Mouse (Mus musculus) telencephalon, adult 2 months (tissue): ENCODE results near the gene Creg1.
"Not testable (repeated sequence)": the region's sequence is repeated elsewhere in the genome, so short reads cannot be mapped to it uniquely, and the experiment has no call there.

Source experiments
- DNase-seq: peaks from one replicate; pipeline ENCODE4 v3.0.0-alpha.2; 2011; ENCODE audit warnings: low read depth, low spot score

The Creg1 gene

DNA sequence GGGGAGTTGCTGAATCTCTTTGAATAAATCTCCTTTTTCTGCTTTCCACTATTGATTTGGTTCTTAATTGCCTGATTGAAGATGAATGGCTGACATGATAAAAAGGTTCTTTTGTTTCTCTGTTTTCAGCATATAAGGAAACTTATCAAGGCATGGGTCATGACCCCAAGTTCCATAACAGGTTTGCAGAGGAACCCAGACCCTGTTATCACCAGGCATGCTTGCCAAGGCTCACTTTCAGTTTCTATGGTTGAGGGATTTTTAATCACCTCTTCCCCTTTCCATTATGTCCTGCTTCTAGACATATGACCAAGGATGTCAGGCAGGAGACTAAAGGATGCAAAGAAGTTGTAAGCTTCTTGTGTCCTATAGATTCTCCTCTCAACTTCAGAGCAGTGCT, 12.4 kb upstream of the Creg1 start:
- DNase-seq, result no peak

DNA sequence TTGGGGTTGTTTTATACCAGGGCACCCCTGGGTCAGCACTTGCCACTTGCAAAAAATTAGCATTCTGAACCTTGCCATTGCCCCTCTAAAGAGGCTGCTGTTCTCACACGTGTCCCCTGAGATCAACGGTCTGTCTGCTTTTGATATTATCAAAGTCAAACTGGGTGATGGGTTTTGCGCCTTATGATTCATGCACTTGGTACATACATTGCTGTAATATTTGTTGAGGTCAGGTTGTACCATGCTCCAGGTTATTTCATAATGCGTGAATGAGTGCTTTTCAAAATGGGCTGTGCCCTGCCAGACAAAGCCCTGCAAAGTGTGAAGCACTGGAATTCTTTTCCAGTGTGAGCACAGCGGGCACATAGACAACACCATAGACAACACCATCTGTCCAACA, 11.7 kb upstream of the Creg1 start:
- no peak for DNase-seq

DNA sequence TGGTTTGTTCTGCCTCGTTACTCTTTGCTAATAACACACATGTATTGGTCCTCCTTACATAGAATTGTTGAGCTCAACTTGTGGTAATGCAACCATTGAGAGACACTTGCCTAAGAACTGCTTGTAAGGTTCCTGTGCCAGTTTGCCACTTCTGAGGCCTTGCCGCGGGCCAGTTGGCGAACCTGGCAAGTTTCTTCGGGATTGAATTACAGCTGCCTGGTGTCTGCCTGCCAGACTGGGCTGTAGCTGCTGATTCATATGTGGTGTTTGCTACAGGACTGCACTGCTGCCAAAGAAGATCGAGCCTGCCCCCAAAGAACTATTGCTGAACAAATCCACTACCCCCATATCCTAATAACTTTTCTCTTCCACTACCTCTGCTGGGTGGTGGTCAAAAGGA, 9.3 kb upstream of the Creg1 start:
- DNase-seq, result no peak

DNA sequence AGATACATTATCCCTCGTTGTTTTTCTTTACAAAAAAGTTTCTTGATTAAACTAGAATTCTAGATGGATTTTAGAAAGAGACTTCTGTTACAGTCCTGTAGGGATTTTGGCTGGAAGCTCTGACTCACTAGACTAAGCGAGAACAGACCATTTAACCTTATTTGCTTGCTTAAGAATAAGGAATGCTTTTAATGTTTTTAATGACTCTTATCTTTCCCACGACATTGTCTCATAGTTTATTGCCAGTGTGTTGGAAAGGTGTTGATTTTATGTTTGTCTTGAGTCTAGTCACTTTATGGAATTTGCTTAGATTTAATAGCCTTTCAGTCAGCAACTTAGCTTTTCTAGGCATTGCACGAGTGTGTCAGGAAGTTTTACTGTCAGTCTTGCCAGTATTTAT, 8.4 kb upstream of the Creg1 start:
- no peak for DNase-seq

DNA sequence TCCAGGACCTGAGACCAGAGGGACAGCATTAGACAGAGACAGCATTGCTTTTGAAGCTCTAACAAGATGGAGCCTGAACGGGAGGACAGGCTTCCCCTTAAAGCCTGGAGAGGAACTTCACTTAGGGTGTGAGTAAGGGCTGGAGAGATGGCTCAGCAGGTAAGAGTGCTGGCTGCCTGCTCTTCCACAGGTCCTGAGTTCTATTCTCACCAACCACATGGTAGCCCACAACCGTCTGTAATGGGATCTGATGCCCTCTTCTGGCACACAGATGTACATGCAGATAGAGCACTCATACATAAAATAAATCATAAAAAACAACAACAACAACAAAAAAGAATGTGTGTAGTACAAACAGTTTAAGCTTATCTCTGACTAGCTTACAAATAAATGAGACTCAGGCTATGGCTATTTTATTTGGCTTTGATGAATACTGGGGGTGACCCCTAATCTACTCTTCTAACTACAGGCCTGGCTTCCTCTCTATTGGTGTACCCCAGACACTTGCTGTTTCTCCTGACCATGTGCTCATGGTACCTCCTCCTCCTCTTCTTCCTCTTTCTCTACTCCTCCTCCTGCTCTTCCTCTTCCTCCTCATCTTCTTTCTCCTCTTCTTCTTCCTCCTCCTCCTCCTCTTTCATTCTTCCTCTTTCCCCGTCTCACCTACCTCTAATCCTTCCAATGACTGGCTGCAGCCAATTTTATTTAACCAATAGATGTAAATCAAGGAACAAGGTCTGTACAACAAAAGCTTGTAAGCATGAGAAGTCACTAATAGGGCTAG, 1.8 kb upstream of the Creg1 start:
- DNase-seq, result no peak

DNA sequence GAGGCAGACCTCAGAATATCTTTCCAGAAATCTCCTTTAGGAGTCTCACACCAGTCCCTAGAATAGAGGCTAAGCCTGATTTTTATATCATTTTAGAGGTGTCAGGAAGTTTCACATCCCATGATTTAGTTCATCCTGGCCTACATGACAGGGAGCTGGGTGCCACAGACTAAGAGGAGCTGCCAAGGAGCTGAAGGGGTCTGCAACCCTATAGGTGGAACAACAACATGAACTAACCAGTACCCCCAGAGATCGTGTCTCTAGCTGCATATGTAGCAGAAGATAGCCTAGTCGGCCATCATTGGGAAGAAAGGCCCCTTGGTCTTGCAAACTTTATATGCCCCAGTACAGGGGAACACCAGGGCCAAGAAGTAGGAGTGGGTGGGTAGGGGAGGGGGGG, 1.0 kb upstream of the Creg1 start:
- DNase-seq, result not testable (repeated sequence)

DNA sequence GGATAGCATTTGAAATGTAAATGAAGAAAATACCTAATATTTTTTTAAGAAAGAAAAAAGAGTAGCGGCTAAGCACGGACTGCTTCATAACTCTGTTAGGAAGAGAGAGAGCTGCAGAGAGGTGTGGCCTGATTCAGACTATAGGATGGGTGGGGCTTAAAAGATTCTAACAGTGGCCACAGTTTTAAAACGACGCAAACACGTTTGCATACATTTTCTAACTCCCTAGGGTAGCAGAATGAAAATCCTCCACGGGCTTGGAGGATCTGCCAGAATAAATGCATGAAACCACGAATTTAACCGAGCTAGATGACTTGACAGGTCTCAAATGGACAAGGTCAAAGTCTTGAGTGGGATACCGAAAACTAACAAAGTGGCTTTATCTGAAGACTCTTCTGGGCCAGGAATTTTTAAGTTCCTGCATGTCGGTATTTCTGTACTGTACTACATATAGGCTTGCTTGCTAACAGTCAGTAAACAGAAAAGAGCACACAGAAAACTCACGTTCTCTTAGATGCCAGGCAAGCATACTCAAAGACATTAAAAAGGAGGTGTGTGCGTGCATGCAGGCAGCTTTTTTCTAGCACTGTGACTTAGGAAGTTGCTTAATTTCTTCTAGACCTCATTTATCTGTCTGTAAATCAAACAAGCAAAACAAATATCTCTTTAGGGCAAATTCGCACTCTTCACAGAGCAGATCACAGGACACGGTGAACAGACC, 472 bp upstream of the Creg1 start:
- DNase-seq, result no peak

DNA sequence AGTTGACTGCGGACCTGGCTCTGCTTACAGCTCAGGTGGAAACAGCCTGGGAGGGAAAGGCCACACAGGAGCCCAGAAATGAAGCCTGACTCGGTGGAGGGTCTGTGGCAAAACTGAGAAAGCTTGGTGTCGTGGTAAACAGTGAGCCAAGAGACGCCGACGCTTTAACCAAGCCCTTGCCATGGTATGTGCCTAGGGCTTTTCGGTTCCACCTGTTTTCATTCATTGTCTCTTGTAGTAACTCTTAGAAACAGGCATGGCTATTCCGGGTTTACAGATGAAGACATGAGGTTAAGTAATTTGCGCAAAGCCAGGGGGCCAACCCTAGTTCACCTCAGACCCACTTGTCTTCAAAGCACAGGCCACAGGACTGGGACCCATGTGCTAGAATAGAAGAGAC, 1.0 kb downstream of the Creg1 start:
- no peak for DNase-seq

DNA sequence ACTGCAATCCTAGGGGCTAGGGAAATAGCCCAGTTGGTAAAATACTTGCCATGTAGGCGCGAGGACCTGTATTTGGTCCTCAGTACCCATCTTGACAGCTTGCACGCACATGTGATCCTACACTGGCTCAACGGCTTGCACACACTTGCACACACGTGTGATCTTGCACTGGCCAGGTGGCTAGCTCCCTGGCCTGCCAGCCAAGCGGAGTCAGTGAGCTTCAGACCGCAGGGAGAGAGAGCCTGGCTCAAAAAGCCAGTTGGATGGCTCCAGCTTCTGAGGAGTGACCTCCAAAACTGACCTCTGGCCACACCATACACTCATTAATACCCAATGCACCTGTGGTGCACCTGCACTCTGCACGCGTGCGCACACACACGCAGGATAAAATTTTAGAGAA, 1.5 kb downstream of the Creg1 start:
- DNase-seq, result no peak

DNA sequence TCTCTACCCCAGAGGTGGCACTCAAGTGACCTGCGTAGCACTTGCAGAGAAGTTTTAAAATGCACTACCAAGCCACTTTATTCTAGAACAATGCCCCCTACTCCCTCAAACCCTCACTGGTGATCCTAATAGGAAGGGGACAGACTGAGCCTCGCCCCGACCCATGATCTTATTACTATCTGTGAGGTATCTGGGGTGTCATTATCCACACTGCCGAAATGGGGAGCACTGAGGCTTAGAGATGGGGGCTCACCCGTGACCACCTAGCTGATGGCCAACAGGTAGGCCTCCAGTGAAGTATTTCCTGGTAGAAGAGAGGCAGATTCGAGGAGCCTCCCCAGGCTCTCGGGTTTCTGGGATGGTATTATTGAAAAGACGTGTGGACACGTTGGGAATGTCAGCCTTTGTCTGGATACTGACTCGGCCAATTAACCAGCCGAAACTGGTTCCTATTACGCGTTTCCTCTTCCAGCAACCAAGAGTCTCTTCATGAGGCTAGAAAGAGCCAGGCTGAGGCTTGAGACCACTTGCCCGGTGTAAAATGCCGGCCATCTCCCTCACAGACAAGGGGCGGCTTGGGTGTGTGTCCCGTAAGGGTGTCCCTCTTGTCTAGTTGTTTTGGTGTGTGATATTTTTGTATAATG, 2.2 kb downstream of the Creg1 start:
- no peak for DNase-seq

DNA sequence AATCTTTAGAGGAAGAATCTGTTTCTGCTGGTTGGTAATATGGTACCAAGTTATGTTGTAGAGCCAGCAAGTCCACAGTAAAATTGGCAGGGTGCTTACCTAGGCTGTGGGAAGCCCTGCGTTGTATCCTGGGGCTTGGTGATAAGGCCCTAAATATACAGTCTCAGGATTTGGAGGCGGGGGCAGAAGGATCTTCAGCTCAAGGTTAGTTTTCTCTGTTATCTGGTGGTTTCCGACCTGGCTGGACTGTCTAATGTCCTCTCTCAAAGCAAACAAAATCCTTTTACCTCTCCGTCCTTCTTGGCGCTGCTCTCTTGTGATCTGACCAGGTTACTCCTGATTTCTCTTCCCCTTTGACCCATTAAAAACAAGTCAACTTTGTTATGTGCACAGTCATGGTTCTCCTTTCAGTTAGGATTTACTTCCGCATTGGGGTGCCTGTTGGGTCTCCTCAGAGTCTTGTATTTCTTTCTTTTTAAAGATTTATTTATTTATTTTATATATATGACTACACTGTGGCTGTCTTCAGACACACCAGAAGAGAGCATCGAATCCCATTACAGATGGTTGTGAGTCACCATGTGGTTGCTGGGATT, 2.8 kb downstream of the Creg1 start:
- DNase-seq, result no peak

DNA sequence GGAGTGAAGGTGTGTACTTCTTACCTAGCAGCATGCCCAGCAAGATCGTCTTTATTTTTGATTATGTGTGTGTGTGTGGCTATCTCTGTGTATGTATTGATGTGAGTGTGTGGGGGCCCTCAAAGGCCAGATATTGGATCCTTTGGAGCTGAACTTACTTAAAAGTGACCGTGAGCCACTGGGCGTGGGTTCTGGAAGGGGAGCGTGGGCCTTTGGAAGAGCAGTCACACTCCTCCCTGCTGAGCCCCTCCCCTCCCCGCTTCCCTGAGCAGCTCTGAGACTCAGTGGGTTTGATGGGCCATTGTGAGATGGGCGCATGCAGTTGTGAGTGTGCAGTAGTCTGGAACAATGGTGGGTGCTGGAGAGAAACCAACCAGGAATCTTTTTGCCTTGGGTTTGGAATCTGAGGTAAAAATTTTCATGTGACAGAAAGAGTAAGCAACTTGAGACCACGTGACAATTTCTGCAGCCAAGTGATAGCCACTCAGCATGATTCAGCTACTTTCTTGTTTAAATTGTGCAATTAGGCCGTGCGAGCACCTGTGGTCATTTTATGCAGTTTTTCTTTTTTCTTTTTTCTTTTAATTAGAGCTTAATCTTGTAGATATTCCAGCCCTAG, 5.5 kb downstream of the Creg1 start:
- DNase-seq, result no peak

DNA sequence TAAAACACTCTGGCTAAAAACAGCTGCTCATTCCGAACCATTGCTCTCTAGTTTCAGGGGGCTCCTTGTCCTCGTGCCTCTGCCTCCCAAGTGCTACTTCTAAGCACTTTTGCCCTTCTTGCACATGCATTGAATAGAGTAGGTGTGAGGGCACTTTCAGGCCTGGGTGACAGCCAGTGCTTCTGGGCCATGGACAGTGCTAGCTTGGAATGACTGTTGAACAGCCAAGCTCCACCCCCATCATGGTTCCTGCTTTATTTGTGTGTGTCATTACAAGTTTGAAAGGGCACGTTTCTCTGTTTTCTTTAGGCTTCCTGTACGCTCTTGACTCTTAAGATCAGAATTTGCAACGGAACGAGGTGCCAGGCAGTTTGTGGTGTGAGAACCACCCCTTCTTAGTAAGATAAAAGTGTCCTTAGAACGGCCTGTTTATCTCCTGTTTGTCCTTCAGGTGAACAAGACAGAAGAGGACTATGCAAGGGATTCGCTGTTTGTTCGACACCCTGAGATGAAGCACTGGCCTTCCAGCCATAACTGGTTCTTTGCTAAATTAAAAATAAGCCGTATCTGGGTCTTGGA, 6.7 kb downstream of the Creg1 start:
- DNase-seq, result no peak

DNA sequence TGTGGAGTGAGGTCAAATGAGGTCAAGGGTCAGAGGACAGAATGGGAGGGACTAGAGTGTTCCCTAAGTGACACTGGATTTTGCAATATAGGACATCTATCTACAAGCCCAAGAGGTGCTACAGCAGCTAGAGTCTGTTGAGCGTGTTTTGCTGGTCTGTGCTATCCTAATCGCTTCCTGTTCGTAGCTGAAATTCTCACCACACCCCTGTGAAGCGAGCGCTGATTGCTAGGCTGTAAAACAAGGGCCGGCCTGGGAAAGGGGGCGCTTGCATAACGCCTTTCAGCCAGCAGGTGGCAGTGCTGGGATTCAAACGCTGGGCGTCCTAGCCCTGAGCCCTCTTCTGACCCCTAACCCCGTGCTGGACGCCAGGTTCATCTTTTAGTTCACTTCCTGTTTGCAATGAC, 7.9 kb downstream of the Creg1 start:
- no peak for DNase-seq

DNA sequence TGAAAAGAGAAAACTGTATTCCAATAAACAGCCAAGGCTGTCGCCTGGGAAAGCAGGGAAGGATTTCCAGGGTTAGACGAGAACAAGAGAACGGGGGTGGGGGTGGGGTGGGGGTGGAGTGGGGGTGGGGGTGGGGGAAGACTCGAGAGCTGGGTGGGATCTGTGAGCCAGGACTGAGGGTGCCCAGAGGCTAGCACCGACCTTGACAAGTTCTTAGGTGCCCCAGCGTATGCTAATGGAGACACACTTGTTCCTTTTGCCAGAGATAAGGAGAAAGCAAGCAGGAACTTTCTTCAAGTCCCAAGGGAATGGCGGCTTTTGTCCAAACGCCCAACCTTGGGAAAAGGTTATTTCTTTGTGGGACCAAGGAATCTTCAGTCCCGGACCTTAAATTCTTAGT, 8.5 kb downstream of the Creg1 start:
- no peak for DNase-seq

DNA sequence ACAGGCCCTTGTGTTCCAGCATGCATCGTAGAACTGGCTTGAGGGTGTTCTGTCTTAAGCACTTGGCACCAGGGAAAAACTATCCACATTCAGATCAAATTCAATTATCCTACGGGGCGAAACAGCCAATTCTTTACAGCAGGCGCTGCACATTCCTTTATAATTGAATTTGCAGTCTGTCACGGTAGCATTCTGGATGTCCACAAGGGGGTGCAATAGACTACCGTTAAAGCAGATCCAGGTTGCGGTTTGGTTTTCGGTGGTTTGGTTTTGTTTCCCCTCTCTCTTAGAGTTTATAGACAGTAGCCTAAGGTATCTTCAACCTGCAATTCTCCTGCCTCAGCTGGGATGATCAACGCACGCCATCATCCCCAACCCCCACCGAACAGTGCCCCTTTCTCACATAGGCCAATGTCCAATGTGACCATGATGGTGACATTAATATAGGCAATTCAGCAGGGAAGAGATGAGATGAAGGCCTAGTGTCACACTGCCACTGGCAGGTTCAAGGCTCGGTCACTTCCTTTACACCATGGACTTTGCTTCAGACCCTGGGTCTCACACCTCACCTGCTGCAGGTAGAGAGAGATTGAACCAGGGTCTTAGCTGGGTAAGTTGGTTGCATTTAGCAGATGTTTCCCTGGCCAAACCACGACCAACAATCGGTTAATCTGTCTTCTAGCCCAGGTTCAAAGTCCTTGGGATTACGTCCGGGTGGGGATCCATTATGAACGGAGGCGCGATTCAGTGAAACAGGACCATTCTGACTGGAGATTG, 12.2 kb downstream of the Creg1 start:
- no peak for DNase-seq

DNA sequence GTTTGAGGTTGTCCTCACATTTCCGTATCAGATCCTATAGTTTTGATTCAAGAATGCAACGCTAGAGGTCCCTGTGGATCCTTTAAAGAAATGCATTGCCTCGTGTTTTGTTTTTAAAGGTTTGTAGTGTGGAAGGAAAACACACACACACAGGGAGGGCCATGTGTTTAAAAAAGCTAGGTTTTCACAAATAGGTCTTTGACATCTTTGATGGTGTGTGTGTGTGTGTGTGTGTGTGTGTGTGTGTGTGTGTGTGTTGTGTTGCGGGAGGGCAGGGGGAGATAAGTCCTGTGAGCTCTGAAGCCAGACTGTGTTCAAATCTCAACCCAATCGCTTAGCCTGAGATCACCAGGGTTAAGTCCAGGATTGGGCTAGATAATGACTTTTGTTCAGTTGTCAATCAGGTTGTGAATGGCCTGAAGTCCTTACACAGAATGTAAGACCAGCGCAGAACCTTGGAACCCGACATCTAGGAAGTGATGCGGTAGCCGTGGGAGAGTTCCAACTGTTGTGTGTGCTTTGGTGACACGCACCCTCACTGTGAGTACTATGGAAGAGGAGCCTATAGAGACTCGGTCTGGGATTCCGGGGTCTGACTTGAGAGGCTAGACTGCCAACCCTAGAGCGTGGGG, 16.5 kb downstream of the Creg1 start:
- no peak for DNase-seq

DNA sequence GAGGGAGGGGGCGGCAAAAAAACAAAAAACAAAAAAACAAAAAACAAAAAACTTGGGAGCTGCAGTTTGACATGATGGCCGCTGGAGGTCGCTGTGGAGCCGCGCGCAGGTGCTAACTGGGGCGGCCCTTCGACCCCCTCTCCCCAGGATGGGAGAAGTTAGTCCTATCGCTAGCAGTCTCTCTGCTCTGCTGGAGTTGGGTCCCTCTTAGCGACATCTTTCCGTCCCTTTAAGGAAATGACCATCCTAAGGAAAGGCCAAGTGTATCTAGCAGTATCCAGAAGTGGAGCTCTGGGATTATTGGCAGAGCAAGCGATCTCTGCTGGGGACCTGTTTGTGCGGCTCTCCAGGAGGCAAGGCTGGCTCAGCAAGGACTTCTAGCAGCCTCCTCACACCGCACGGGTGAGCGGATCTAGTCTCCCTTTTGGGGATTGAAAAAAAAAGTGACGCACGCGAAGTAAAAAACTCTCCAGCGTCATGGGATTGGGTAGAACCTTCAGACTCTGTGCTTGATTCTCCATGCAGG, 17.1 kb downstream of the Creg1 start:
- DNase-seq, result no peak

DNA sequence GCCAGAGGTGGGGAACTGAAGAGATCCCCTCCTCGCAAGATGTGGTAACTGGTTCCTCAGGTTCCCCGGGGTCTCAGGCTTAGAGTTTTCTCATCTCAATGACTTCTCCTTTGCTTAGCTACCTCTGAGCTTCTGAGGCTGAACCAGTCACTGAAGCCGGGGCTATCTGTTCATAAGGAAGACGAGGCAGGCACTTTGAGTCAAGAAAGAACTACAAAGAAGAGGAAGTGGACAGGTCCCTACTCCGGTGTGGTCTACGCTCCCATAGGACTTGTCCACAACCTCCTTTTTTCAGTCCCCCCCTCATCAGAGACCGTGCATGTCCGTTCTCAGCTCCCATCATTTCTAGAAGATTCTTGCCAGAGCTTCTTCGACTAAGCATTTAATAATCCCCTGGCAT, 17.9 kb downstream of the Creg1 start:
- DNase-seq, result no peak

DNA sequence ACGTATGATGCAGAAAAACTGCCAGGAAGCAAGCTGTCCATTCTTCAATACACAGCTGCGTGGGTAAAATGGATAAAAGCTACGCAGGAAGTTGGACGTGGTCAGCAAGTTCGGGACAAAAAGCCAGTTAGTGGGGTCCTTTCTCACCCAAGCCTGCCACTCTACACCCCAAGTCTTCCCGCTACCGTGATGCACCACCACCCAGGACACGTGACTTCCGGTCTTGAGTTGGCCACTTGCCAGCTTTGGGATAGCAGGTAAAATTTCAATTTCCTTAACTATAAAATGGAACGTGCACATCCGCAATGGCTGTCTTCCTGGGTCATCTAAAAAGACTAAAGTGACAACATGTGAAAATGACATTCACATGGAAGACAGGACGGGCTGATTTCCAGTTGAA, 18.4 kb downstream of the Creg1 start:
- DNase-seq, result no peak
